Comparison of ENCODE assay signal across 23 mouse cellular contexts in genomic region chr3:53530305-53530704, GRCm38 (mm10). TPM values are rescaled to one million over a fixed set of nuclear protein-coding genes. Genes with fewer than 3 reads are reported as not detected.
A peak's percentile ranks its signal among the peaks of the same experiment; 100 is the strongest.
DNase-seq lines count a peak whose midpoint lies in the region; ATAC-seq and TF ChIP-seq lines count a peak whose summit lies in the region.
"Had no signal": no experiment of that assay in that cellular context is flagged by ENCODE, and none has a peak within 500 bp of the region (broad histone marks: within the 10 kb centered on the region; RNA-seq: fewer than 3 reads in every experiment).

No protein-coding gene starts in this region.

- no peak overlapping the region for H3K4me3 ChIP-seq in lung, embryonic 14.5 days (ENCODE audit: low read depth, low read length)
- H3K4me3 ChIP-seq in lung, postnatal 0 days (ENCODE audit: low read depth, low read length): no peak overlapping the region
- H3K4me3 ChIP-seq in stomach, embryonic 14.5 days (ENCODE audit: low read depth, low read length): no peak overlapping the region
- no peak overlapping the region for H3K4me3 ChIP-seq in layer of hippocampus, adult 2 months
- H3K4me3 ChIP-seq in kidney, embryonic 14.5 days (ENCODE audit: low read length): no peak overlapping the region
- H3K4me3 ChIP-seq in heart, adult 2 months: no peak overlapping the region
- H3K4me3 ChIP-seq: embryonic facial prominence, embryonic 12.5 days; forebrain, embryonic 15.5 days; heart, embryonic 15.5 days; hindbrain, embryonic 13.5 days had no signal

- TF ChIP-seq CTCF in lung, embryonic 14.5 days (IDR thresholded peaks at IDR 0.05; ENCODE audit: low read depth): no peak
- no peak for TF ChIP-seq CTCF in lung, postnatal 0 days (IDR thresholded peaks at IDR 0.05)
- TF ChIP-seq CTCF in layer of hippocampus, adult 2 months (conservative IDR thresholded peaks at IDR 0.05): no peak
- TF ChIP-seq CTCF in heart, adult 2 months (IDR thresholded peaks at IDR 0.05): no peak

- ATAC-seq in lung, embryonic 14.5 days (ENCODE audit: insufficient read depth): 0 out of 2 replicates have a peak, but pooled peaks have one; percentile 60
- ATAC-seq in lung, postnatal 0 days: peak; percentile 62; the same call in 1 of the 2 replicates
- peak; percentile 63 for ATAC-seq in stomach, embryonic 14.5 days (ENCODE audit: insufficient number of reproducible peaks, insufficient read depth, low FRiP score, low read depth)
- no peak for ATAC-seq in kidney, embryonic 14.5 days (ENCODE audit: low FRiP score, low TSS enrichment)
- ATAC-seq: forebrain, embryonic 15.5 days had no signal

- 61% methylated on average over 6 of the region's 6 CpGs for WGBS in lung, embryonic 14.5 days
- 48% methylated on average over 6 of the region's 6 CpGs for WGBS in lung, postnatal 0 days
- 63% methylated on average over 6 of the region's 6 CpGs for WGBS in stomach, embryonic 14.5 days
- WGBS in kidney, embryonic 14.5 days: 88% methylated on average over 6 of the region's 6 CpGs
- WGBS in heart, adult 2 months: 78% methylated on average over 6 of the region's 6 CpGs

- no peak overlapping the region for H3K9ac ChIP-seq in lung, embryonic 14.5 days
- no peak overlapping the region for H3K9ac ChIP-seq in lung, postnatal 0 days (replicated peaks; ENCODE audit: low read depth)
- no peak overlapping the region for H3K9ac ChIP-seq in stomach, embryonic 14.5 days (replicated peaks; ENCODE audit: low read depth, low read length)
- no peak overlapping the region for H3K9ac ChIP-seq in kidney, embryonic 14.5 days (ENCODE audit: low read depth, low read length)
- H3K9ac ChIP-seq in heart, adult 2 months (ENCODE audit: low read depth, low read length): no peak overlapping the region
- H3K9ac ChIP-seq: embryonic facial prominence, embryonic 12.5 days; forebrain, embryonic 15.5 days; heart, embryonic 15.5 days; hindbrain, embryonic 13.5 days had no signal

- H3K36me3 ChIP-seq in lung, embryonic 14.5 days (ENCODE audit: insufficient read depth): no peaks in the 10 kb centered on the region
- H3K36me3 ChIP-seq in lung, postnatal 0 days (ENCODE audit: insufficient read depth, low read length): no peaks in the 10 kb centered on the region
- no peaks in the 10 kb centered on the region for H3K36me3 ChIP-seq in stomach, embryonic 14.5 days (ENCODE audit: control insufficient read depth, insufficient read depth, low read length)
- peaks cover 3% of the 10 kb centered on the region; the same call in 1 of the 2 replicates for H3K36me3 ChIP-seq in kidney, embryonic 14.5 days (ENCODE audit: control insufficient read depth, insufficient read depth, low read length)
- H3K36me3 ChIP-seq in heart, adult 2 months (ENCODE audit: control insufficient read depth, insufficient read depth, low read length): no peaks in the 10 kb centered on the region
- H3K36me3 ChIP-seq: embryonic facial prominence, embryonic 12.5 days; forebrain, embryonic 15.5 days; heart, embryonic 15.5 days; hindbrain, embryonic 13.5 days had no signal

- H3K9me3 ChIP-seq in lung, embryonic 14.5 days (ENCODE audit: low read depth, low read length): no peaks in the 10 kb centered on the region
- H3K9me3 ChIP-seq in lung, postnatal 0 days (ENCODE audit: low read length): no peaks in the 10 kb centered on the region
- H3K9me3 ChIP-seq in stomach, embryonic 14.5 days (ENCODE audit: control insufficient read depth, low read depth, low read length): no peaks in the 10 kb centered on the region
- no peaks in the 10 kb centered on the region for H3K9me3 ChIP-seq in kidney, embryonic 14.5 days (ENCODE audit: control insufficient read depth, low read length)
- H3K9me3 ChIP-seq: embryonic facial prominence, embryonic 12.5 days; forebrain, embryonic 15.5 days; heart, embryonic 15.5 days; hindbrain, embryonic 13.5 days had no signal

- TF ChIP-seq POLR2A in heart, adult 2 months (IDR thresholded peaks at IDR 0.05; ENCODE audit: insufficient read depth, low read depth, low read length): no peak

- H3K4me1 ChIP-seq in lung, embryonic 14.5 days (ENCODE audit: insufficient read depth): no peaks in the 10 kb centered on the region
- no peaks in the 10 kb centered on the region for H3K4me1 ChIP-seq in lung, postnatal 0 days (ENCODE audit: insufficient read depth, low read depth, low read length)
- no peaks in the 10 kb centered on the region for H3K4me1 ChIP-seq in stomach, embryonic 14.5 days (ENCODE audit: control insufficient read depth, insufficient read depth, low read length)
- H3K4me1 ChIP-seq in kidney, embryonic 14.5 days (ENCODE audit: control insufficient read depth, insufficient read depth, low read length): no peaks in the 10 kb centered on the region
- no peaks in the 10 kb centered on the region for H3K4me1 ChIP-seq in heart, adult 2 months (ENCODE audit: control insufficient read depth, insufficient read depth, low read length)
- H3K4me1 ChIP-seq: embryonic facial prominence, embryonic 12.5 days; forebrain, embryonic 15.5 days; heart, embryonic 15.5 days; hindbrain, embryonic 13.5 days had no signal

- peak; percentile 32 for DNase-seq in lung, embryonic 14.5 days
- DNase-seq in lung, postnatal 10 days: no peak
- peak; percentile 49 for DNase-seq in lung, postnatal 0 days (ENCODE audit: low spot score)
- no peak for DNase-seq in layer of hippocampus, adult 2 months (ENCODE audit: low spot score in 2 of 2)
- DNase-seq in heart, adult 2 months: no peak
- DNase-seq: adrenal gland, adult 2 months; adrenal gland, postnatal 25 days; cerebellum, adult 2 months; cerebellum, postnatal 25 days; gastrocnemius, postnatal 10 days; heart, adult 18-20 months; heart, postnatal 14 days had no signal

- no peaks in the 10 kb centered on the region for H3K27me3 ChIP-seq in lung, embryonic 14.5 days (ENCODE audit: insufficient read depth, low read length)
- no peaks in the 10 kb centered on the region for H3K27me3 ChIP-seq in lung, postnatal 0 days (replicated peaks; ENCODE audit: insufficient read depth, low read length)
- no peaks in the 10 kb centered on the region for H3K27me3 ChIP-seq in stomach, embryonic 14.5 days (ENCODE audit: control insufficient read depth, insufficient read depth, low read length)
- H3K27me3 ChIP-seq in kidney, embryonic 14.5 days (ENCODE audit: control insufficient read depth, insufficient read depth, low read length): no peaks in the 10 kb centered on the region
- H3K27me3 ChIP-seq in heart, adult 2 months (ENCODE audit: control insufficient read depth, insufficient read depth, low read length): no peaks in the 10 kb centered on the region
- H3K27me3 ChIP-seq: embryonic facial prominence, embryonic 12.5 days; heart, embryonic 15.5 days had no signal

- no peak overlapping the region for H3K27ac ChIP-seq in lung, embryonic 14.5 days (ENCODE audit: low read depth)
- no peak overlapping the region for H3K27ac ChIP-seq in lung, postnatal 0 days (ENCODE audit: low read length)
- H3K27ac ChIP-seq in stomach, embryonic 14.5 days (ENCODE audit: low read length): no peak overlapping the region
- no peak overlapping the region for H3K27ac ChIP-seq in layer of hippocampus, adult 2 months
- no peak overlapping the region for H3K27ac ChIP-seq in kidney, embryonic 14.5 days (ENCODE audit: low read depth, low read length)
- H3K27ac ChIP-seq in heart, adult 2 months: no peak overlapping the region
- H3K27ac ChIP-seq: embryonic facial prominence, embryonic 12.5 days; forebrain, embryonic 15.5 days; heart, embryonic 15.5 days; hindbrain, embryonic 13.5 days had no signal

- no peak overlapping the region for H3K4me2 ChIP-seq in lung, embryonic 14.5 days
- H3K4me2 ChIP-seq in lung, postnatal 0 days (replicated peaks; ENCODE audit: low read depth, low read length): no peak overlapping the region
- H3K4me2 ChIP-seq in stomach, embryonic 14.5 days (replicated peaks; ENCODE audit: low read depth, low read length): no peak overlapping the region
- no peak overlapping the region for H3K4me2 ChIP-seq in kidney, embryonic 14.5 days (replicated peaks; ENCODE audit: low read depth, low read length)
- H3K4me2 ChIP-seq: embryonic facial prominence, embryonic 12.5 days; forebrain, embryonic 15.5 days; heart, embryonic 11.5 days; heart, embryonic 15.5 days; hindbrain, embryonic 13.5 days had no signal

- TF ChIP-seq EP300 in lung, postnatal 0 days (IDR thresholded peaks at IDR 0.05): no peak
- TF ChIP-seq EP300 in heart, adult 2 months (IDR thresholded peaks at IDR 0.05; ENCODE audit: insufficient read depth, low read depth, low read length): no peak

- intact Hi-C loops in heart, adult 2 months (cut with DNase I): no loop called here

- H3K79me2 ChIP-seq in heart, adult 2 months (replicated peaks; ENCODE audit: control insufficient read depth, insufficient read depth, low read length): no peaks in the 10 kb centered on the region

RNA-seq across cellular contexts. Expression of gene Stoml3, which starts 41.9 kb away (rescaled TPM):
- 0.20 TPM in 1 of 2 replicates, not detected in the other for polyA plus RNA-seq in lung, embryonic 14.5 days (2014; fragmentation: Nextera tagmentation; extraction: Ambion mirVana)
- 0.08 and 0.20 TPM in 2 replicates for polyA plus RNA-seq in lung, postnatal 0 days (2015; fragmentation: Nextera tagmentation; extraction: Ambion mirVana)
- polyA plus RNA-seq in stomach, embryonic 14.5 days (2014; fragmentation: Nextera tagmentation; extraction: Ambion mirVana): 0.14 TPM in 1 of 2 replicates, not detected in the other
- under 1 TPM; 0.33 to 0.37 TPM for total RNA-seq in layer of hippocampus, adult 2 months (2021)
- polyA plus RNA-seq in kidney, embryonic 14.5 days (2014; fragmentation: Nextera tagmentation; extraction: Ambion mirVana): 0.31 TPM in 1 of 2 replicates, not detected in the other
- not detected for total RNA-seq in heart, adult 2 months (2021)
- not detected in 2 replicates for polyA plus RNA-seq in heart, adult 2 months (2012; rRNA removed)
- total RNA-seq: adrenal gland, adult 2 months; adrenal gland, postnatal 25 days; ES-E14; gastrocnemius, postnatal 10 days; gastrocnemius, postnatal 4 days; heart, adult 18-20 months; heart, postnatal 14 days; hematopoietic stem cell, adult 5-6 weeks had no signal
- polyA plus RNA-seq: adrenal gland, adult 2 months; embryonic facial prominence, embryonic 12.5 days; forebrain, embryonic 11.5 days; forebrain, embryonic 15.5 days; heart, embryonic 15.5 days; hindbrain, embryonic 13.5 days had no signal

Comparison
In these comparisons a context has a peak if more than half of its experiments do, and no peak if none do; other contexts are left out.
1. DNase-seq: peak in lung, embryonic 14.5 days (single experiment) and lung, postnatal 0 days (single experiment); none in lung, postnatal 10 days (single experiment), layer of hippocampus, adult 2 months (0 of 2) and heart, adult 2 months (0 of 2).